Mouse (Mus musculus) forebrain, embryonic 11.5 days (tissue): ENCODE measurements at regions not wholly inside any gene's neighbourhood (a gene's known extent, or its start where the extent isn't known, plus 50 kb on each side); places are given as distances from the start of the nearest gene placed in this dataset.
A peak's percentile ranks its signal among the peaks of the same experiment; 100 is the strongest.

Experiments
- ATAC-seq: fragments of 200-750 bp; cut with Nextera tagmentation; replicated peaks from 2 replicates; pipeline ENCODE4 v1.8.0; 2017; ENCODE audit warnings: moderate TSS enrichment; ENCODE audit not compliant: low FRiP score
- DNase-seq: peaks from one replicate; pipeline ENCODE4 v3.0.0-alpha.2; 2017; ENCODE audit warnings: low spot score
- H3K27ac ChIP-seq: fragments of 300-500 bp; sonication (generic); 2 replicates; pipeline ENCODE4 v1.5.1; 2014; ENCODE audit warnings: low read depth, low read length
- H3K27me3 ChIP-seq: fragments of 300-500 bp; sonication (generic); 2 replicates; pipeline ENCODE4 v1.6.1; 2014; ENCODE audit warnings: mild to moderate bottlenecking, low read length, mixed read lengths; ENCODE audit not compliant: control insufficient read depth, insufficient read depth
- H3K36me3 ChIP-seq: fragments of 300-500 bp; sonication (generic); 2 replicates; pipeline ENCODE4 v1.6.1; 2014; ENCODE audit warnings: mild to moderate bottlenecking, low read length, moderate library complexity, mixed read lengths; ENCODE audit not compliant: control insufficient read depth, insufficient read depth
- H3K4me1 ChIP-seq: fragments of 300-500 bp; sonication (generic); replicated peaks from 2 replicates; pipeline ENCODE4 v1.6.1; 2014; ENCODE audit warnings: low read length, mixed read lengths; ENCODE audit not compliant: control insufficient read depth, insufficient read depth
- H3K4me2 ChIP-seq: fragments of 300-500 bp; sonication (generic); 2 replicates; pipeline ENCODE4 v1.6.1; 2014; ENCODE audit warnings: low read depth, mild to moderate bottlenecking, low read length, moderate library complexity, mixed read lengths; ENCODE audit not compliant: severe bottlenecking
- H3K4me3 ChIP-seq: fragments of 300-500 bp; sonication (generic); 2 replicates; pipeline ENCODE4 v1.5.1; 2014; ENCODE audit warnings: low read depth, low read length
- H3K9ac ChIP-seq: fragments of 300-500 bp; sonication (generic); 2 replicates; pipeline ENCODE4 v1.6.1; 2014; ENCODE audit warnings: low read length
- H3K9me3 ChIP-seq: fragments of 300-500 bp; sonication (generic); 2 replicates; pipeline ENCODE4 v1.6.1; 2016; ENCODE audit warnings: low read length, mixed read lengths; ENCODE audit not compliant: control insufficient read depth
- WGBS: fragments of 180-500 bp; shearing (Covaris S2); extraction: QIAGEN DNeasy Blood & Tissue Kit; methylation state at CpG from one replicate; pipeline ENCODE4 v1.1.7; 2014; 5-methylcytosine and 5-hydroxymethylcytosine counted together

- ATAC-seq (no peak), DNase-seq (no peak)
- no peaks in the 10 kb centered on the region for H3K4me1 ChIP-seq
- WGBS = 93% methylated on average over 15 of the region's 15 CpGs
- no peak overlapping the region for H3K4me3 ChIP-seq
- H3K27ac ChIP-seq = no peak overlapping the region
- no peak overlapping the region for H3K4me2 ChIP-seq
- no peak overlapping the region for H3K9ac ChIP-seq
- no peaks in the 10 kb centered on the region for H3K36me3 ChIP-seq
- H3K27me3 ChIP-seq = no peaks in the 10 kb centered on the region
- H3K9me3 ChIP-seq = no peaks in the 10 kb centered on the region
Measured at GRCm38 (mm10) chr15:50246418-50247186, 3638.1 kb upstream of the Gm7489 start.

DNA sequence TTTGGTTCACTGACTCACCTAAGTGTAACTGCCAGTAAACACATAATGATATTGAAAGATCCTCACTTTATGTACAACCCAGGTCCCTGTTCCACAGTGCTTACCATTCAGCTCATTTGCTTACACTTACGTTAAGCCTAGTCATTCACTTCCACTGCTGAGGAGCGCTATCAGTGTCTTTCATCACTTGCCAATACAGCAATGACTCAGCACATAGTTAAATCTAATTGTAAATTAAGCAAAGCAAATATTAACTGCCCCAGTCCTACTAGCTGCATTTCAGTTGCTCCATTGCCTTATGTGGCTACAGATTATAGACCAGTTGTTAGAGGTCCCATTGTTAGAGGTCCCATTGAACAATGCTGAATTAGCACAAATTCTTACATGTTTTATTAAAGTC is 3624.6 kb upstream of the Gm7489 start:
- DNase-seq = no peak
- Histone ChIP-seq H3K27ac (no peak overlapping the region), H3K9ac (no peak overlapping the region), H3K27me3 (no peaks in the 10 kb centered on the region), H3K9me3 (no peaks in the 10 kb centered on the region), H3K4me3 (no peak overlapping the region), H3K4me2 (no peak overlapping the region), H3K36me3 (no peaks in the 10 kb centered on the region), H3K4me1 (no peaks in the 10 kb centered on the region)
- ATAC-seq = no peak
- 94% methylated on average over 2 of the region's 2 CpGs for WGBS

GRCm38 (mm10) chr15:50261245-50261872 is 3623.3 kb upstream of the Gm7489 start:
- Histone ChIP-seq H3K4me2 (no peak overlapping the region), H3K4me1 (no peaks in the 10 kb centered on the region), H3K9me3 (no peaks in the 10 kb centered on the region), H3K27me3 (no peaks in the 10 kb centered on the region), H3K9ac (no peak overlapping the region), H3K27ac (no peak overlapping the region), H3K36me3 (no peaks in the 10 kb centered on the region), H3K4me3 (no peak overlapping the region)
- ATAC-seq = peak; percentile 71; the same call in 1 of the 2 replicates
- WGBS = 78% methylated on average over 8 of the region's 8 CpGs
- DNase-seq = peak; percentile 63

DNA sequence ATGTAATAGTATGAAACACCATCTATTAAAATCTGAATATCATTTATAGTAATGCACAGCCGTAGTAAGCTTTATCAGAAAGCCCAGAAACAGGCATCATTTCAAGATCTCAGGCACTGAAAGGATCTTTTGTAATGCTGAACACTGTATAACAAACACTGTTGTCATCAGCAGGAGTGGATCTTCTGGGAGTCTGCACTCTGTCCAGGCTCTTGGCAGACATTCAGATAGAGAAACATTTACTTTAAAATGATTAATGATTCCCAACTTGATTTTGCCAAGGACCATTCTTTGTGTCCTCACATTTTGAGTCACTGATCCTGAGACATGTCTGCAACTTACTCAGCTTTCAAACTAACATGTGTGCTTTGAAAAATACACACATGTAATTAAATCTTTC is 3617.2 kb upstream of the Gm7489 start:
- WGBS = 85% methylated on average over 1 of the region's 1 CpGs
- DNase-seq = no peak
- no peaks in the 10 kb centered on the region for H3K4me1 ChIP-seq
- no peaks in the 10 kb centered on the region for H3K36me3 ChIP-seq
- no peak overlapping the region for H3K4me2 ChIP-seq
- no peak overlapping the region for H3K9ac ChIP-seq
- H3K27ac ChIP-seq = no peak overlapping the region
- H3K4me3 ChIP-seq = no peak overlapping the region
- no peak for ATAC-seq
- H3K27me3 ChIP-seq = no peaks in the 10 kb centered on the region
- H3K9me3 ChIP-seq = no peaks in the 10 kb centered on the region

DNA sequence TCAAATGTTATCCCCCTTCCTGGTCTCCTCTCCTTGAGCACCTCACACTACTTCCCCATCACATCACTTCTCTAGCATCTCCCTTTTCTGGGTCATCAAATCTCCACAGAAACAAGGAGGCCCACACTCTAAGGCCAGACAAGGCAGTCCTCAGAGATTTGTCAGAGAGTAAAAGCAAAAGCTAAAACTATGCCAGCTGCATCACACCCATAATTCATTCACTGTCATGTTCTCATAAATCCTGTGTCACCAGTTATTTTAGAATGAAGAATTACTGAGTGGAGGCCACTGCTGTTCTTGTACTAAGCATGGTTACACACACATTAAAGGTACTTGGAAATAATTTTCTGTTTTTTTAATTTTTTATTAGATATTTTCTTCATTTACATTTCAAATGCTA is 3613.1 kb upstream of the Gm7489 start:
- no peak for DNase-seq
- ATAC-seq = no peak
- Histone ChIP-seq H3K27ac (no peak overlapping the region), H3K4me3 (no peak overlapping the region), H3K9me3 (no peaks in the 10 kb centered on the region), H3K27me3 (no peaks in the 10 kb centered on the region), H3K36me3 (no peaks in the 10 kb centered on the region), H3K9ac (no peak overlapping the region), H3K4me2 (no peak overlapping the region), H3K4me1 (no peaks in the 10 kb centered on the region)

DNA sequence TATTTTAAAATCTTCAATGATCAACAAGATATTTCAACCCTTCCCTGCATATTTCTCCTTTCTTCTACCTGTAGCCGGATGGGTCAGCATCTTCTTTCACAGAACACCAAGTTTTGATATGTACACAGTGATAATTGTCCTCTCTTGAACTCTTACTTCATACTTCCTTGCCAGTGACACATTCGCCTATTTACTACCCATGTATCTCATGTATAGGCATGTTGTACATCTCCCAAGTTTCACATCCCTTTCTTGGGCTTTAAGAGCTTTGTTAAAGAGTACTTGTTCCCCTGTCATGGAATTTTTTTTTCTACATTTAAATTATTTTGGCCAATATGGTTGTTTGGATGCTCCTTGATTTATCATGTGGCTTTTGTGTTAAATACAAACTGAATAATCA is 3602.1 kb upstream of the Gm7489 start:
- Histone ChIP-seq H3K27me3 (no peaks in the 10 kb centered on the region), H3K36me3 (no peaks in the 10 kb centered on the region), H3K9me3 (no peaks in the 10 kb centered on the region), H3K4me1 (no peaks in the 10 kb centered on the region), H3K27ac (no peak overlapping the region), H3K4me2 (no peak overlapping the region), H3K9ac (no peak overlapping the region), H3K4me3 (no peak overlapping the region)
- ATAC-seq (no peak), DNase-seq (no peak)
- WGBS = 87% methylated on average over 2 of the region's 2 CpGs

GRCm38 (mm10) chr15:50283491-50283890 is 3601.2 kb upstream of the Gm7489 start:
- Histone ChIP-seq H3K4me2 (no peak overlapping the region), H3K4me3 (no peak overlapping the region), H3K9ac (no peak overlapping the region), H3K27ac (no peak overlapping the region), H3K9me3 (no peaks in the 10 kb centered on the region), H3K4me1 (no peaks in the 10 kb centered on the region), H3K27me3 (no peaks in the 10 kb centered on the region), H3K36me3 (no peaks in the 10 kb centered on the region)
- 95% methylated on average over 2 of the region's 2 CpGs for WGBS
- ATAC-seq (no peak), DNase-seq (no peak)

- no peaks in the 10 kb centered on the region for H3K4me1 ChIP-seq
- no peaks in the 10 kb centered on the region for H3K36me3 ChIP-seq
- no peaks in the 10 kb centered on the region for H3K9me3 ChIP-seq
- WGBS = 86% methylated on average over 3 of the region's 3 CpGs
- H3K4me3 ChIP-seq = no peak overlapping the region
- no peak overlapping the region for H3K4me2 ChIP-seq
- DNase-seq = no peak
- ATAC-seq = no peak
- no peaks in the 10 kb centered on the region for H3K27me3 ChIP-seq
- no peak overlapping the region for H3K27ac ChIP-seq
- no peak overlapping the region for H3K9ac ChIP-seq
Measured at GRCm38 (mm10) chr15:50301831-50302230, 3582.9 kb upstream of the Gm7489 start.

GRCm38 (mm10) chr15:50304085-50304484 is 3580.6 kb upstream of the Gm7489 start:
- Histone ChIP-seq H3K27ac (no peak overlapping the region), H3K36me3 (no peaks in the 10 kb centered on the region), H3K4me3 (no peak overlapping the region), H3K27me3 (no peaks in the 10 kb centered on the region), H3K4me2 (no peak overlapping the region), H3K4me1 (no peaks in the 10 kb centered on the region), H3K9me3 (no peaks in the 10 kb centered on the region), H3K9ac (no peak overlapping the region)
- DNase-seq = no peak
- 93% methylated on average over 4 of the region's 4 CpGs for WGBS
- ATAC-seq = no peak
